Mouse (Mus musculus) MEL (cell line): Measurements from ENCODE around the gene Dock1. TPM values are rescaled to one million over a fixed set of nuclear protein-coding genes. Genes with fewer than 3 reads are reported as not detected.

Experiments used
- DNase-seq: peaks from one replicate; pipeline ENCODE4 v3.0.0; 2011; ENCODE audit warnings: low read depth, low spot score
- H3K27ac ChIP-seq: 2 replicates; pipeline ENCODE4 v1.5.1; 2012; ENCODE audit warnings: low read depth, mild to moderate bottlenecking, control low read depth, low read length, moderate library complexity; ENCODE audit not compliant: control insufficient read depth
- H3K27me3 ChIP-seq, 2 experiments: fragments of 150-350 bp in 1 of 2; sonication (generic) in 1 of 2; 2 replicates each; pipeline ENCODE4 v1.6.1; 2012; ENCODE audit warnings: low read length in 2 of 2, mild to moderate bottlenecking in 2 of 2, improper control_type of control experiment in 1 of 2, moderate library complexity in 1 of 2; ENCODE audit not compliant: insufficient read depth in 2 of 2, control insufficient read depth in 1 of 2
- H3K36me3 ChIP-seq, 2 experiments: 2 replicates each; pipeline ENCODE4 v1.6.1; 2012 to 2014; ENCODE audit warnings: low read length in 2 of 2, improper control_type of control experiment in 1 of 2, inconsistent platforms in 1 of 2, mild to moderate bottlenecking in 1 of 2; ENCODE audit not compliant: insufficient read depth in 2 of 2, control insufficient read depth in 1 of 2
- H3K4me1 ChIP-seq, 2 experiments: fragments of 150-350 bp in 1 of 2; sonication (generic) in 1 of 2; 2 replicates each; pipeline ENCODE4 v1.6.1; 2012; ENCODE audit warnings: low read length in 2 of 2, improper control_type of control experiment in 1 of 2, mild to moderate bottlenecking in 1 of 2; ENCODE audit not compliant: insufficient read depth in 2 of 2, control insufficient read depth in 1 of 2
- H3K4me3 ChIP-seq, 2 experiments: fragments of 150-350 bp in 1 of 2; sonication (generic) in 1 of 2; 2 replicates each; pipeline ENCODE4 v1.5.1; 2012; ENCODE audit warnings: low read depth in 2 of 2, low read length in 2 of 2, mild to moderate bottlenecking in 2 of 2, moderate library complexity in 2 of 2, control low read depth in 1 of 2, improper control_type of control experiment in 1 of 2; ENCODE audit not compliant: control insufficient read depth in 1 of 2, insufficient read depth in 1 of 2
- H3K79me2 ChIP-seq: 2 replicates; pipeline ENCODE4 v1.6.1; 2012; ENCODE audit warnings: mild to moderate bottlenecking, low read length, moderate library complexity; ENCODE audit not compliant: control insufficient read depth, poor library complexity, insufficient read depth
- H3K9ac ChIP-seq: 2 replicates; pipeline ENCODE4 v1.6.1; 2012; ENCODE audit warnings: low read depth, mild to moderate bottlenecking, control low read depth, low read length, moderate library complexity; ENCODE audit not compliant: control insufficient read depth, poor library complexity, severe bottlenecking
- H3K9me3 ChIP-seq: fragments of 150-350 bp; sonication (generic); replicated peaks from 2 replicates; pipeline ENCODE4 v1.6.1; 2012; ENCODE audit warnings: mild to moderate bottlenecking, low read length, improper control_type of control experiment, moderate library complexity; ENCODE audit not compliant: insufficient read depth
- BHLHE40 ChIP-seq: IDR thresholded peaks from 2 replicates; pipeline ENCODE4 v1.6.1; 2012; ENCODE audit warnings: low read depth, mild to moderate bottlenecking, inconsistent platforms, low read length, improper control_type of control experiment, borderline replicate concordance
- CHD2 ChIP-seq: IDR thresholded peaks from 2 replicates; pipeline ENCODE4 v1.6.1; 2011; ENCODE audit warnings: low read length, improper control_type of control experiment
- CTCF ChIP-seq, 3 experiments: IDR thresholded peaks in 2 of 3; conservative IDR thresholded peaks in 1 of 3; 2 replicates each; pipeline ENCODE4 v1.5.1; 2011 to 2012; ENCODE audit warnings: low read length in 3 of 3, low read depth in 2 of 3, mild to moderate bottlenecking in 2 of 3, improper control_type of control experiment in 1 of 3, inconsistent platforms in 1 of 3, mixed read lengths in 1 of 3, moderate library complexity in 1 of 3; ENCODE audit not compliant: control insufficient read depth in 1 of 3, insufficient read depth in 1 of 3, poor library complexity in 1 of 3, severe bottlenecking in 1 of 3
- ETS1 ChIP-seq: IDR thresholded peaks from 2 replicates; pipeline ENCODE4 v1.6.1; 2012; ENCODE audit warnings: low read depth, mild to moderate bottlenecking, inconsistent platforms, low read length, improper control_type of control experiment, moderate library complexity
- GATA1 ChIP-seq: IDR thresholded peaks from 2 replicates; pipeline ENCODE4 v1.6.1; 2011; ENCODE audit warnings: low read depth, low read length, improper control_type of control experiment
- HCFC1 ChIP-seq: IDR thresholded peaks from 2 replicates; pipeline ENCODE4 v1.6.1; 2012; ENCODE audit warnings: low read depth, mild to moderate bottlenecking, inconsistent platforms, low read length, improper control_type of control experiment, moderate library complexity
- JUND ChIP-seq: IDR thresholded peaks from 2 replicates; pipeline ENCODE4 v1.6.1; 2011; ENCODE audit warnings: low read depth, mild to moderate bottlenecking, improper control_type of control experiment, low read length
- KAT2A ChIP-seq: conservative IDR thresholded peaks from 2 replicates; pipeline ENCODE4 v1.6.1; 2012; ENCODE audit warnings: low read depth, low read length, improper control_type of control experiment, inconsistent platforms
- MAFK ChIP-seq: IDR thresholded peaks from 2 replicates; pipeline ENCODE4 v1.6.1; 2011; ENCODE audit warnings: low read depth, mild to moderate bottlenecking, low read length, improper control_type of control experiment, borderline replicate concordance
- MAX ChIP-seq: IDR thresholded peaks from 2 replicates; pipeline ENCODE4 v1.6.1; 2011; ENCODE audit warnings: low read length, improper control_type of control experiment
- MAZ ChIP-seq: IDR thresholded peaks from 2 replicates; pipeline ENCODE4 v1.6.1; 2012; ENCODE audit warnings: low read depth, mild to moderate bottlenecking, inconsistent platforms, low read length, improper control_type of control experiment
- MYB ChIP-seq: IDR thresholded peaks from 2 replicates; pipeline ENCODE4 v1.6.1; 2011; ENCODE audit warnings: mild to moderate bottlenecking, low read depth, low read length, improper control_type of control experiment
- NELFE ChIP-seq: IDR thresholded peaks from 2 replicates; pipeline ENCODE4 v1.6.1; 2011; ENCODE audit warnings: low read depth, low read length, improper control_type of control experiment
- POLR2A ChIP-seq, 2 experiments: IDR thresholded peaks; 2 replicates each; pipeline ENCODE4 v1.6.1; 2011 to 2012; ENCODE audit warnings: low read length in 2 of 2, mild to moderate bottlenecking in 2 of 2, control low read depth in 1 of 2, improper control_type of control experiment in 1 of 2, low read depth in 1 of 2, moderate library complexity in 1 of 2; ENCODE audit not compliant: control insufficient read depth in 1 of 2, insufficient read depth in 1 of 2, poor library complexity in 1 of 2
- POLR2AphosphoS2 ChIP-seq: IDR thresholded peaks from 2 replicates; pipeline ENCODE4 v1.6.1; 2011; ENCODE audit warnings: low read length, improper control_type of control experiment
- TBP ChIP-seq: IDR thresholded peaks from 2 replicates; pipeline ENCODE4 v1.8.0; 2011; ENCODE audit warnings: low read depth, low read length, improper control_type of control experiment
- TCF12 ChIP-seq: IDR thresholded peaks from 2 replicates; pipeline ENCODE4 v1.6.1; 2014; ENCODE audit warnings: low read depth, mild to moderate bottlenecking, inconsistent platforms, low read length, improper control_type of control experiment, moderate library complexity
- USF1 ChIP-seq: IDR thresholded peaks from 2 replicates; pipeline ENCODE4 v1.6.1; 2014; ENCODE audit warnings: low read depth, mild to moderate bottlenecking, inconsistent platforms, low read length, improper control_type of control experiment, moderate library complexity
- ZNF384 ChIP-seq: IDR thresholded peaks from 2 replicates; pipeline ENCODE4 v1.6.1; 2012; ENCODE audit warnings: low read depth, mild to moderate bottlenecking, inconsistent platforms, low read length, improper control_type of control experiment
- polyA plus RNA-seq, 2 experiments: library from polyadenylated mRNA; stranded (reverse) in 1 of 2; unstranded in 1 of 2; fragments of >175 nt in 1 of 2; fragments of >200 nt in 1 of 2; gene quantifications; 2 replicates each; pipeline versions ENCODE4 v1.2.1 to v1.2.4; 2012; ENCODE audit warnings: low replicate concordance in 2 of 2, low read depth in 1 of 2; ENCODE audit not compliant: insufficient read length in 2 of 2, insufficient read depth in 1 of 2, missing spikeins in 1 of 2
- total RNA-seq: library from RNA; depleted of rRNA; stranded (reverse); fragments of 300-350 nt; gene quantifications from 2 replicates; pipeline ENCODE4 v1.2.3, GENCODE M21; 2012

The Dock1 gene
- total and polyA plus RNA-seq, 3 experiments = not detected

DNA sequence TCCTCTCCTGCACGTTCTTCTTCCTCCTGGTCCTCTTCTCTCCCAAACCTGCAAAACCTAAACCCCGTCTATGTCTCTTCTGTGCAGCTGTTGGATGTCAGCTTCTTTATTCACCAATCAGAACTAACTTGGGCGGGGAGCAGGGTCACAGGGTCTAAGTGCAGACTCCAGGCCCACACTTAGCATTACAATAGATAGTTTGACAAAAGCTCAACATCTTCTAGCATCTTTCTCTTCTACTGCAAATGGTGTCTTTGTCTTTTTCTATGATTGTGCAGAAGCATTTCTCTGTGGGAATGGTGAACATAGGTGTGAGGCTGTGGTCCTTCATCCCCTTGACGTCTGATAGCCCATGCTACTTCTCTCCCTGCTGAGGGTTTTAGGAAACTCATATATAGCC is 91.3 kb downstream of the Dock1 start:
- H3K36me3 ChIP-seq = no peaks in the 10 kb centered on the region
- H3K27me3 ChIP-seq = no peaks in the 10 kb centered on the region
- H3K4me3 ChIP-seq = no peak overlapping the region
- H3K27ac ChIP-seq = no peak overlapping the region
- no peak overlapping the region for H3K9ac ChIP-seq
- no peaks in the 10 kb centered on the region for H3K4me1 ChIP-seq
- no peak for TF ChIP-seq BHLHE40
- no peak for TF ChIP-seq MAZ
- no peak for TF ChIP-seq TBP
- no peak for TF ChIP-seq TCF12
- TF ChIP-seq ZNF384 = no peak
- no peak for TF ChIP-seq POLR2AphosphoS2
- TF ChIP-seq ETS1 = no peak
- no peak for TF ChIP-seq CHD2
- no peak for TF ChIP-seq GATA1
- TF ChIP-seq MAX = no peak
- no peak for TF ChIP-seq MAFK
- no peak for TF ChIP-seq KAT2A
- no peak for TF ChIP-seq NELFE
- no peak for TF ChIP-seq CTCF (IDR thresholded peaks at IDR 0.05 in 2 of 3, conservative IDR thresholded peaks at IDR 0.05 in 1 of 3; ENCODE audit: control insufficient read depth in 1 of 3, insufficient read depth in 1 of 3, low read depth in 2 of 3, low read length in 3 of 3, poor library complexity in 1 of 3, severe bottlenecking in 1 of 3)
- no peak for TF ChIP-seq POLR2A (IDR thresholded peaks at IDR 0.05; ENCODE audit: control insufficient read depth in 1 of 2, insufficient read depth in 1 of 2, low read depth in 1 of 2, low read length in 2 of 2, poor library complexity in 1 of 2)
- no peak for TF ChIP-seq HCFC1
- no peak for TF ChIP-seq USF1
- H3K9me3 ChIP-seq = no peaks in the 10 kb centered on the region
- no peaks in the 10 kb centered on the region for H3K79me2 ChIP-seq
- no peak for DNase-seq

DNA sequence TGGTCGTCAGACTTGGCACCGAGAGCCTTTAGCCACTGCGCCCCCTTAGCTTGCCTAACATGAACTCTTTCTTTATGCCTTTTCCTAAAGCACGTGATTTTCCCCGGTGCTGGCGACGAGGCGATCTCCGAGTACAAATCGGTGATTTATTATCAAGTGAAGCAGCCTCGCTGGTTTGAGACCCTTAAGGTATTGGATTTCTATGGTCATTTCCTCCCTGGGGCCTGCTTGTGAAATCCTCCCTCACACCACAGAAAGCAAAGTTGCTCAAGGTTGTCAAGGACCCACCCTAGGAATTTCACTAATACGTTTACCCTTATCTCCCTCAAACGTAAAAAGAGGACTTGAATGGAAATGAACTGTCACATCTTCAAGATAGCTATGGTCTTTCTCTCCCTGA is 94.7 kb downstream of the Dock1 start:
- no peak for DNase-seq
- no peaks in the 10 kb centered on the region for H3K36me3 ChIP-seq
- H3K79me2 ChIP-seq = no peaks in the 10 kb centered on the region
- TF ChIP-seq JUND = no peak
- TF ChIP-seq CTCF (IDR thresholded peaks at IDR 0.05 in 2 of 3, conservative IDR thresholded peaks at IDR 0.05 in 1 of 3; ENCODE audit: control insufficient read depth in 1 of 3, insufficient read depth in 1 of 3, low read depth in 2 of 3, low read length in 3 of 3, poor library complexity in 1 of 3, severe bottlenecking in 1 of 3) = no peak
- TF ChIP-seq POLR2AphosphoS2 = no peak
- TF ChIP-seq MAZ = no peak
- no peak for TF ChIP-seq MAFK
- TF ChIP-seq MYB = no peak
- no peaks in the 10 kb centered on the region for H3K27me3 ChIP-seq
- H3K4me1 ChIP-seq = no peaks in the 10 kb centered on the region
- H3K4me3 ChIP-seq = no peak overlapping the region
- no peak overlapping the region for H3K27ac ChIP-seq
- no peak overlapping the region for H3K9ac ChIP-seq
- H3K9me3 ChIP-seq = no peaks in the 10 kb centered on the region
